Mouse (Mus musculus) intestine, postnatal 0 days (tissue): ENCODE measurements at regions not wholly inside any gene's neighbourhood (a gene's known extent, or its start where the extent isn't known, plus 50 kb on each side); places are given as distances from the start of the nearest gene placed in this dataset.

Source experiments
- ATAC-seq: fragments of 200-750 bp; cut with Nextera tagmentation; 2 replicates; pipeline ENCODE4 v1.8.0; 2017; ENCODE audit warnings: mild to moderate bottlenecking, moderate TSS enrichment, moderate library complexity
- H3K27ac ChIP-seq: fragments of 300-500 bp; sonication (generic); 2 replicates; pipeline ENCODE4 v1.5.1; 2014; ENCODE audit warnings: mild to moderate bottlenecking, low read depth, low read length, moderate library complexity
- H3K27me3 ChIP-seq: fragments of 300-500 bp; sonication (generic); replicated peaks from 2 replicates; pipeline ENCODE4 v1.6.1; 2014; ENCODE audit warnings: low read length, mixed read lengths; ENCODE audit not compliant: control insufficient read depth, insufficient read depth
- H3K36me3 ChIP-seq: fragments of 300-500 bp; sonication (generic); 2 replicates; pipeline ENCODE4 v1.6.1; 2014; ENCODE audit warnings: mild to moderate bottlenecking, moderate library complexity; ENCODE audit not compliant: control insufficient read depth, insufficient read depth
- H3K4me1 ChIP-seq: fragments of 300-500 bp; sonication (generic); replicated peaks from 2 replicates; pipeline ENCODE4 v1.6.1; 2014; ENCODE audit warnings: antibody characterized with exemption, low read length, mixed read lengths; ENCODE audit not compliant: control insufficient read depth, insufficient read depth
- H3K4me2 ChIP-seq: fragments of 300-500 bp; sonication (generic); replicated peaks from 2 replicates; pipeline ENCODE4 v1.6.1; 2014; ENCODE audit warnings: low read depth, mild to moderate bottlenecking, moderate library complexity
- H3K4me3 ChIP-seq: fragments of 300-500 bp; sonication (generic); 2 replicates; pipeline ENCODE4 v1.5.1; 2014; ENCODE audit warnings: low read depth, low read length
- H3K9ac ChIP-seq: fragments of 300-500 bp; sonication (generic); 2 replicates; pipeline ENCODE4 v1.6.1; 2014; ENCODE audit warnings: mild to moderate bottlenecking, low read depth, low read length
- H3K9me3 ChIP-seq: fragments of 300-500 bp; sonication (generic); 2 replicates; pipeline ENCODE4 v1.6.1; 2016; ENCODE audit warnings: mixed run types; ENCODE audit not compliant: control insufficient read depth
- CTCF ChIP-seq: sonication (generic); IDR thresholded peaks from 2 replicates; pipeline ENCODE4 v1.5.1; 2016; ENCODE audit warnings: low read depth, mild to moderate bottlenecking, control low read depth, antibody characterized with exemption, moderate library complexity
- WGBS: fragments of 180-500 bp; shearing (Covaris S2); extraction: QIAGEN DNeasy Blood & Tissue Kit; methylation state at CpG from one replicate; pipeline ENCODE4 v1.1.7; 2014; 5-methylcytosine and 5-hydroxymethylcytosine counted together

DNA sequence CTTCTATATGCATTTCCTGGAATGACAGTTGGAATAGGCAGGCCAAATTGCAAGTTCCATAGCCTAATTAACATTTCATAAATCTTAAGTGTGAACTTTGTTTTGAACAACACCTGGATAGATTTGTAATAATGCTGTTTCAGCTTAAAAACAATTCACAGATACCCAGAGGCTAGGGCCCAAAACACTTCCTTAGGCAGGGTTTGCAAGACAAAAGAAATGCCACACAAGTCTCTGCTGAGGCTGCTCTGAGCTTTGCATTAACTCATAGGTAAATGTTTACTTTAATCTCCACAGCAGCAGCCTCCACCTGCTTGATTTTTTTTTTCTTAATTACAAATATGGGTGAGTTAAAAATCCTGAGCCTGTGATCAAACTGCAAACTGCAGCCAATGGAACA lies 118.4 kb downstream of the Gnat3 start:
- TF ChIP-seq CTCF, result no peak
- Histone ChIP-seq H3K27me3 (no peaks in the 10 kb centered on the region), H3K4me2 (no peak overlapping the region), H3K27ac (no peak overlapping the region), H3K4me1 (no peaks in the 10 kb centered on the region), H3K4me3 (no peak overlapping the region), H3K9me3 (no peaks in the 10 kb centered on the region), H3K36me3 (no peaks in the 10 kb centered on the region), H3K9ac (no peak overlapping the region)
- ATAC-seq, result no peak

DNA sequence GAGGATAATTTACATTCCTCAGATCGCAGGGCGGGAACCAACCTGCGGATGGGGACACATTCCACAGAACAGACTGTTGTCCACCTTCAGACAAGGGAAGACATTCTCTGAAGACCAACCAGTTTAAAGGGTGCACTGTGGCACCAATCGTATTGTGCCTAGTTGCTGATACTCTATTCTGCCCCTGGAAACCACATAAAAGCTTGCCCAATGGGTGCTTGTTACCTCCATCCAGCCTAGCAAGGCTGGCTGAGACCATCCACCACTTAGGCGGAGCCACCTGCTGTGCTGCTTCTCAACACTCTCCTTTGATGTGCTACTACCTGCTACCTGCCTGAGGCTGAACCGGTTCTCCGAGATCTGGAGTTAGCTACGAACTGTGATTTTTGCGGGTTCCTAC lies 119.9 kb downstream of the Gnat3 start:
- no peak for TF ChIP-seq CTCF
- Histone ChIP-seq H3K36me3 (no peaks in the 10 kb centered on the region), H3K9ac (no peak overlapping the region), H3K4me1 (no peaks in the 10 kb centered on the region), H3K27ac (no peak overlapping the region), H3K9me3 (no peaks in the 10 kb centered on the region), H3K4me2 (no peak overlapping the region), H3K27me3 (no peaks in the 10 kb centered on the region), H3K4me3 (no peak overlapping the region)
- ATAC-seq, result no peak
- 65% methylated on average over 9 of the region's 9 CpGs for WGBS

DNA sequence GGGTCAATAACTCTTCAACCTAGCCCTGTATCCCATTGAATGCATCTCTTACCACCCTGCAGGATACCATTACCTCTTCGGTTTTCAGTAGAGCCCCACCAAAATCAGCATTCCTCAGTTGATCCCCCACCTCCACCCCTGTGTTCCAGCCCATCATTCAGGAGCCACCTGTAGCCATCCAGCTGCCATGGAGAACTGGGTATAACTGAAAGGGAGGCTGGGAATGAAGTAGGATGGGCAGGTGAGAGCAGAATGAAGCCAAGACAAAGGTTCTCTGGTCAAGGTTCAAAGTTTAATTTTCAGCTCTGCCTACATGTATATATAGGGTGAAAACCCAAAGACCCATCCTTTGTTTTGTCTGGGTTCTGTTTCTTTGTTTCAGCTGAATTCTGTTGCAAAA lies 121.4 kb downstream of the Gnat3 start:
- Histone ChIP-seq H3K4me2 (no peak overlapping the region), H3K4me1 (no peaks in the 10 kb centered on the region), H3K4me3 (no peak overlapping the region), H3K27ac (no peak overlapping the region), H3K9ac (no peak overlapping the region), H3K27me3 (no peaks in the 10 kb centered on the region), H3K36me3 (no peaks in the 10 kb centered on the region), H3K9me3 (no peaks in the 10 kb centered on the region)
- WGBS, result 81% methylated on average over 1 of the region's 1 CpGs
- ATAC-seq, result no peak
- no peak for TF ChIP-seq CTCF

DNA sequence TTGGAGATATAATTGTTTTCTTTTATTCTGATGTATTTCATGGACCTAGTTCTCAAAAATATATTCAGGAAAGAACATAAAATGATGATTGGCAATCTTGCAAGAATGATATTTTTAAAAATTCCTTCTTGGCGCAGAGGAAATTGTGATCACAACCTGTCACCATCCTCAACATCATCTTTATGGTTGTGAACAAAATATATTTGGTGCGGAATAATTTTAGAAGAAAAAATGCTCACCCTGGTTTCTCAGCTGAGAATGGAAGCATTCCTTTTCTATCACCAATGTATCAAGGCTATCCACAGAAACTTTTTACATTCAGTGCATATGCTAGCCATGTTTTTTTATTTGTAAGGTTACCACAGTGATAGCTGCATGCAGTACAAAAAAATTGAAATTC lies 123.1 kb downstream of the Gnat3 start:
- WGBS, result 94% methylated on average over 2 of the region's 2 CpGs
- no peak overlapping the region for H3K4me2 ChIP-seq
- H3K4me1 ChIP-seq, result no peaks in the 10 kb centered on the region
- H3K27me3 ChIP-seq, result no peaks in the 10 kb centered on the region
- ATAC-seq, result no peak
- no peak for TF ChIP-seq CTCF
- H3K36me3 ChIP-seq, result no peaks in the 10 kb centered on the region
- H3K4me3 ChIP-seq, result no peak overlapping the region
- no peak overlapping the region for H3K27ac ChIP-seq
- no peak overlapping the region for H3K9ac ChIP-seq
- no peaks in the 10 kb centered on the region for H3K9me3 ChIP-seq

DNA sequence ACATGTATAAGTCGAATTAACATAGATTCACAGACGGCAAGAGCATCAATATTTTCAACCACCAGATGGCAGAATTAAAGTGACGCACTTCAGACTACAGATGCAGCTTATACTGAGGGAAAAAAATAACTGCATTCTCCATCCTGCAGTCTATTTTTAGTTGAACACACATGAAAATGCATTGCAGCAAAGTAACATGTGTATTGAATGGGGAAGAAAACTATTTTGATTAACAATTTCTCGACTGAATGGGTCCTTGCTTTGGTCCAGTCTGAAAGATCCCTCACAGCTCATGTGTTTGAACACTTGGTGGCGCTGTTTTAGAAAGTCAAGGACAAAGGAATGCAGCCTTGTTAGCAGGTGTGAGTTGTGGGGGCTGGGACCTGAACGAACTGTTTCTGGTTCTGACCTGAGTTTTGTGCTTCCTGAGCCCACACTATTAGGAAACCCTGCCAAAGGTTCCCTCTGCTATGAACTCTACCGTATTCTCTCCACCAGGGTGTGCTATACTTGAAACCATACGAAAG lies 125.6 kb downstream of the Gnat3 start:
- H3K9me3 ChIP-seq, result no peaks in the 10 kb centered on the region
- WGBS, result 24% methylated on average over 8 of the region's 8 CpGs
- H3K4me2 ChIP-seq, result no peak overlapping the region; the same call in 1 of the 2 replicates

DNA sequence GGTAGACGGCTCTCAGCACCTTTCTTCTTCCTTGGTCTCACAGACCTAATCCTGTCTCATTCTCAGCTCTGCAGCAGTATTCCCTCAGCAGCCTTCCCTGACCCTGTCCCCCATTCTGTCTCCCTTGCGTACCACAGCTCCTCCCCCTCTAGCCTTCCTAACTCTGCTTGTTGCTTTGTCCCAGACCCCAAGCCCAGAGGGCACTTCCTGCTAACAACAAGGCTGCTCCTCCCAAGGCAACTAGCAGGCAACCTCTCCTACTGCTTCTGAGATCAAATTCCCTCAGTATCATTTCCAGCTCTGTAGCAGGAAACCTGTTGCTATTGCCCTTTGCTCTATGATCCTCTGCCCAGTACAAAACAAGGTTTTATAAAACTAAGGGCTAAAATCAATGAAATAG lies 127.6 kb downstream of the Gnat3 start:
- 74% methylated on average over 2 of the region's 2 CpGs for WGBS
- Histone ChIP-seq H3K27ac (no peak overlapping the region), H3K4me3 (no peak overlapping the region), H3K9me3 (no peaks in the 10 kb centered on the region), H3K4me2 (no peak overlapping the region), H3K36me3 (no peaks in the 10 kb centered on the region), H3K27me3 (no peaks in the 10 kb centered on the region), H3K4me1 (no peaks in the 10 kb centered on the region), H3K9ac (no peak overlapping the region)
- no peak for ATAC-seq
- TF ChIP-seq CTCF, result no peak

More for the DNA sequence above, 125.6 kb downstream of the Gnat3 start:
- Histone ChIP-seq H3K9ac (no peak overlapping the region), H3K27me3 (no peaks in the 10 kb centered on the region), H3K36me3 (no peaks in the 10 kb centered on the region), H3K27ac (no peak overlapping the region), H3K4me3 (no peak overlapping the region), H3K4me1 (no peaks in the 10 kb centered on the region)
- peak; percentile 79 for TF ChIP-seq CTCF
- no peak for ATAC-seq
